Mouse (Mus musculus) spleen, adult 2 months (tissue): Measurements from ENCODE around the gene Zfp553.

Experiments used
- CTCF ChIP-seq: fragments of 200-500 bp; IDR thresholded peaks from 2 replicates; pipeline ENCODE4 v1.5.1; 2011; ENCODE audit warnings: mild to moderate bottlenecking, inconsistent platforms; ENCODE audit not compliant: insufficient read depth, insufficient read length, insufficient replicate concordance; ENCODE audit errors: extremely low read depth
- POLR2A ChIP-seq: fragments of 200-500 bp; IDR thresholded peaks from 2 replicates; pipeline ENCODE4 v1.6.1; 2011; ENCODE audit warnings: low read depth, low read length, inconsistent platforms

DNA sequence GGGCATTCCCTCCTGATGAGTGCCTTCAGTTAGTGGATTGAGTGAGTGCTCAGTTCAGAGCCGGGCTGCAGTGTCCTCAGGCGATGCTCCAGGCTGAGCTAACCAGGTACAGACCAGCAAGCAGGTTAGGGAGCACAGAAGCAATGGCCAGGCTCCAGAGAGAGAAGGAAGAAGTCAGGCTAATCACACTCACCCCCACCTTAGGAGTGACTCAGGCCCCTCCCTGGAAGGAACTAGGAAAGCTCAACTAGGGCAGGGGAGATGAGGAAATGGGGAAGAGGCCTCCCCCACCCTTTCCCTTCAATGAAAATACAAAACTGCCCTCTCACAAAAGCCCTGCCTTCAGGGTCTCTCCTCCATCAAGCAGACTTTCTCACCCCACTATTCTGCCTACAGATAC lies 26.3 kb upstream of the Zfp553 start:
- TF ChIP-seq CTCF = no peak
- no peak for TF ChIP-seq POLR2A
